Mouse (Mus musculus) leukemia stem cell, adult 10-12 weeks (primary cell): ENCODE results near the gene Krtap16-3. TPM values are rescaled to one million over a fixed set of nuclear protein-coding genes. Genes with fewer than 3 reads are reported as not detected.

Experiments
- polyA plus RNA-seq: library from polyadenylated mRNA; stranded (reverse); fragments of >175 nt; gene quantifications from 2 replicates; pipeline ENCODE4 v1.2.3, GENCODE M21; 2012; ENCODE audit warnings: low replicate concordance

The Krtap16-3 gene
- polyA plus RNA-seq, result not detected in 2 replicates

DNA sequence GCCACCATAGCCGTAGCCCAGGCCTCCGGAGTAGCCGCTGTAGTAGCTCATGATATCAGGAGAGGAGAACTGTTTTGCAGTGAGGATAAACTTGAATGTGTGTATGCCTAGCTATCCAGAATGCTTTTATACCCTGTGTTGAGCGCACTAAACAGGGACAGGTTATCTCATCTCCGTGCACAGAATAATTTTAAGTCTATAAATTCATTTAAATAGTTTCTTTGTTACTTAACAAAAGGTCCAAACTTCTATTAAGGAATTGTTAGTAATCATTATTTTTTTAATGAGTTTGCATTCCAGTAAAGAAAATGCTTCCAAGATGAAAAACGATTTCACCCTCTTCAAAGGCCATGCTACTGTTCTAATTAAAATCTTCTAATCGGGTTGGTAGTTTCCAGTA, at the start of gene Krtap16-3:
Gene Krtap16-3, minus strand, starts transcription at position 101 of the 400 bp plus-strand sequence.

DNA sequence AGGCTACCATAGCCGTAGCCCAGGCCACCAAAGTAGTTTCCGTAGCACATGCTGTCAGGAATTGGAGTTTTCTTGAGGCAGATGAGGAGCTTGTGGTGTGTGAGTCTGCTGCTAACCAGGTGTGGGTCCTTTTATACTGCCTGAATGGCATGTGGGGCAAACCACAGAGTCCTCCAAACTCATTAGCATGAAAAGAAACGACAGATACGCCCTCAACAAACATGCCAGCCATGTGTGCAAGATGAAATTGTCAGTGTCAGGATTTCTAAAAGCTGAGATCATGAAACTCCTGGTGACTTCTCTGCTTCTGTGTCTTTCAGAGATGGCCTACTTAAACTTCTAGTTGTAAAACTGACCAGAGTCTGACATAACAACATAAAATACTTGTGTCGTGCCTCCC, 48.0 kb upstream of the Krtap16-3 start, which contains the start of gene Krtap22-2:
Gene Krtap22-2, minus strand, starts transcription at position 101 of the 400 bp plus-strand sequence.

DNA sequence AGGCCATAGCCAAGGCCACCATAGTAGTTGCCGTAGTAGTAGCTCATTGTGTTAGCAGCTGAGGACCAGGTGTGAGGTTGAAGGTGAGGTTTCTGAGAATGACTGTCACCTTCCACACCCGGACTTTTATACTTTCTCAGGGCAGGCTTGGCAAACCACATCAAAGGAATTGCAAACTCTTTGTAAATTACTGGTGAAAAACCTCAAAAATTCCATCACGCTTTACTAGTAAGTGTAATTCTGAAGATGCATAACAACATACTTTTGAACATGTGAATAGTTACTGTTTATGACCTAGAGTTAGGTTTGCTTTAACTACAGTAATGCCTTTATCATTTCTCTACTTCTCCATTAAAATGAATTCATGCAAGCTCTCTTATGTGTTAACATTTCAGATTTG, 30.5 kb downstream of the Krtap16-3 start, which contains the start of gene Krtap19-9b:
Gene Krtap19-9b, minus strand, starts transcription at position 101 of the 400 bp plus-strand sequence.

Other genes starting within 250 kb of the Krtap16-3 start
- gene Krtap13-1, start 234.0 kb downstream of the Krtap16-3 start, polyA plus RNA-seq, result not detected in 2 replicates
- not detected in 2 replicates for gene Krtap13, start 211.2 kb downstream of the Krtap16-3 start, polyA plus RNA-seq
- gene 2310034C09Rik, start 204.0 kb downstream of the Krtap16-3 start, polyA plus RNA-seq, result not detected in 2 replicates
- not detected in 2 replicates for gene 2310057N15Rik, start 188.7 kb downstream of the Krtap16-3 start, polyA plus RNA-seq
- not detected in 2 replicates for gene Gm5965, start 185.0 kb downstream of the Krtap16-3 start, polyA plus RNA-seq
- gene Gm20741, start 150.7 kb downstream of the Krtap16-3 start, polyA plus RNA-seq, result not detected in 2 replicates
- not detected in 2 replicates for gene Krtap15, start 142.7 kb downstream of the Krtap16-3 start, polyA plus RNA-seq
- gene Krtap14, start 136.7 kb downstream of the Krtap16-3 start, polyA plus RNA-seq, result not detected in 2 replicates
- gene Krtap19-1, start 93.5 kb downstream of the Krtap16-3 start, polyA plus RNA-seq, result not detected in 2 replicates
- not detected in 2 replicates for gene Krtap19-2, start 88.6 kb downstream of the Krtap16-3 start, polyA plus RNA-seq
- gene Krtap19-3, start 84.8 kb downstream of the Krtap16-3 start, polyA plus RNA-seq, result not detected in 2 replicates
- gene Krtap19-4, start 77.8 kb downstream of the Krtap16-3 start, polyA plus RNA-seq, result not detected in 2 replicates
- not detected in 2 replicates for gene Krtap19-5, start 66.4 kb downstream of the Krtap16-3 start, polyA plus RNA-seq
- not detected in 2 replicates for gene Krtap19-9b, start 30.6 kb downstream of the Krtap16-3 start, polyA plus RNA-seq
- gene Krtap22-2, start 47.9 kb upstream of the Krtap16-3 start, polyA plus RNA-seq, result not detected in 2 replicates
- not detected in 2 replicates for gene Gm10229, start 52.4 kb upstream of the Krtap16-3 start, polyA plus RNA-seq
- gene Krtap6-1, start 68.8 kb upstream of the Krtap16-3 start, polyA plus RNA-seq, result not detected in 2 replicates
- not detected in 2 replicates for gene Gm10228, start 78.6 kb upstream of the Krtap16-3 start, polyA plus RNA-seq
- not detected in 2 replicates for gene Krtap6-5, start 85.0 kb upstream of the Krtap16-3 start, polyA plus RNA-seq
- not detected in 2 replicates for gene 1110025L11Rik, start 101.1 kb upstream of the Krtap16-3 start, polyA plus RNA-seq
- not detected in 2 replicates for gene Krtap6-3, start 121.1 kb upstream of the Krtap16-3 start, polyA plus RNA-seq
- gene Gm6358, start 178.0 kb upstream of the Krtap16-3 start, polyA plus RNA-seq, result not detected in 2 replicates
- gene Gm10061, start 188.2 kb upstream of the Krtap16-3 start, polyA plus RNA-seq, result not detected in 2 replicates
- not detected in 2 replicates for gene Gm9789, start 195.1 kb upstream of the Krtap16-3 start, polyA plus RNA-seq
- gene Gm7735, start 206.6 kb upstream of the Krtap16-3 start, polyA plus RNA-seq, result not detected in 2 replicates
- not detected in 2 replicates for gene 1110057P08Rik, start 211.9 kb upstream of the Krtap16-3 start, polyA plus RNA-seq
- not detected in 2 replicates for gene Krtap20-2, start 243.0 kb upstream of the Krtap16-3 start, polyA plus RNA-seq